Mouse (Mus musculus) kidney, adult 11 months (tissue): ENCODE data around the gene Thtpa.
A peak's percentile ranks its signal among the peaks of the same experiment; 100 is the strongest.

ENCODE experiments used
- DNase-seq: peaks from one replicate; pipeline ENCODE4 v3.0.0; 2022

Gene Thtpa

DNA sequence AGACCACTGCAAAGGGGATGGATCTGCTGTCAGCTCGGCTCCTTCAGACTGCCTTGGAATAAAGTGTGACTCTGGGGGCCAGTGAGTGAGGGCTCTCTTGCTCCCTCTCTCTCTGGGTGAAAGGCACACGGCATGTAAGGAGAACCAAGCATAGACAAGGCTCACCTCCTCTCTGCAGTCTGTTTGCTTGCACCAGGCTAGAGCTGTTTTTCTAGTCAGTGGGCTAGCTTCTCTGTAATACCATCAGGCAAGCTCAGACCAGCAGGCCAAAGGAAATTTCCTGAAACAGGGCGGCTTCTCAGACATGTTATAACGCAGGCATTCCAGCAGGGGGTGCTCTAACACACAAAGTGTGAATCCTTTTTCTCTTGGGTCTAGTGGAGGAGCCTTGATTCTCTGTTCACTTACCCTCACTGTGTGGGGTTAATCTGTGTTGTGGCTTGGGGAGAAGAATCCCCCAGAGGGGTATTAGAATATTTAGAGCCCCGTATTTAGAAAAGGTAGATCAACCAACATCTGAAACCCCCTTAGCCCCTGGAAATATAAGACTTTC is 53.9 kb downstream of the Thtpa start:
- DNase-seq: peak; percentile 14
